Comparison of ENCODE assay signal across 8 mouse cellular contexts in genomic region chr9:20384532-20385342, GRCm38 (mm10). TPM values are rescaled to one million over a fixed set of nuclear protein-coding genes. Genes with fewer than 3 reads are reported as not detected.
DNase-seq lines count a peak whose midpoint lies in the region; ATAC-seq lines count a peak whose summit lies in the region.

Gene Zfp560 (minus strand): TSS chr9:20385177.

- intact Hi-C loops in gastrocnemius, postnatal 14 days (cut with DNase I; ENCODE audit: low total_unique reads): no loop called here
- intact Hi-C loops in left cerebral cortex, postnatal 10 days (cut with DNase I): no loop called here

- ATAC-seq in inflammation-experienced regulatory T-cells, adult 6 months: peak; percentile 98
- peak; percentile 99 for ATAC-seq in megakaryocyte-erythroid progenitor cell, adult 5-6 weeks (replicated peaks; ENCODE audit: low FRiP score, low TSS enrichment, poor library complexity, severe bottlenecking)

- DNase-seq in adrenal gland, adult (ENCODE audit: inconsistent age in 2 of 2, low spot score in 1 of 2): peak; percentile 88 to 96
- peak; percentile 94 for DNase-seq in embryo, embryonic 10.5 days (ENCODE audit: low spot score)
- peak; percentile 90 for DNase-seq in gastrocnemius, postnatal 14 days
- peak; percentile 86 to 94 for DNase-seq in left cerebral cortex, postnatal 10 days (ENCODE audit: extremely low spot score in 1 of 2, low spot score in 2 of 2)
- DNase-seq in right cerebral cortex, postnatal 25 days: peak; percentile 88
- peak; percentile 86 to 91 for DNase-seq in urinary bladder, postnatal 4 days (ENCODE audit: low spot score in 2 of 2)

RNA-seq across cellular contexts. Expression of gene Zfp560, which starts in this region (rescaled TPM):
- total RNA-seq in gastrocnemius, postnatal 14 days (2021): 1 to 10 TPM; 9.3 to 9.6 TPM
- polyA plus RNA-seq in inflammation-experienced regulatory T-cells, adult 6 months (2017; shearing (Covaris generic)): 10 to 100 TPM; 33.3 to 39.9 (median 36.6) TPM
- 10 to 100 TPM; 13.5 to 15.5 TPM for total RNA-seq in left cerebral cortex, postnatal 10 days (2021)
- total RNA-seq in megakaryocyte-erythroid progenitor cell, adult 5-6 weeks (2014; fragmentation: Nextera tagmentation): 18.6 and 26.9 TPM in 2 replicates
- total RNA-seq in megakaryocyte-erythroid progenitor cell, adult 5-6 weeks (2017): 1.9 and 8.2 TPM in 2 replicates

Comparison
In these comparisons a context has a peak if more than half of its experiments do, and no peak if none do; other contexts are left out.
1. Peak in every context shown above with its lines: DNase-seq and ATAC-seq.